Mouse (Mus musculus) liver, adult 2 months (tissue): ENCODE measurements around the gene Add3.

ENCODE experiments used
- CTCF ChIP-seq: fragments of 200-500 bp; IDR thresholded peaks from 2 replicates; pipeline ENCODE4 v1.5.1; 2011; ENCODE audit warnings: low read depth, low read length, control low read depth
- POLR2A ChIP-seq: fragments of 200-500 bp; IDR thresholded peaks from 2 replicates; pipeline ENCODE4 v1.6.1; 2011; ENCODE audit warnings: low read length, control low read depth; ENCODE audit not compliant: insufficient read depth; ENCODE audit errors: extremely low read depth

DNA sequence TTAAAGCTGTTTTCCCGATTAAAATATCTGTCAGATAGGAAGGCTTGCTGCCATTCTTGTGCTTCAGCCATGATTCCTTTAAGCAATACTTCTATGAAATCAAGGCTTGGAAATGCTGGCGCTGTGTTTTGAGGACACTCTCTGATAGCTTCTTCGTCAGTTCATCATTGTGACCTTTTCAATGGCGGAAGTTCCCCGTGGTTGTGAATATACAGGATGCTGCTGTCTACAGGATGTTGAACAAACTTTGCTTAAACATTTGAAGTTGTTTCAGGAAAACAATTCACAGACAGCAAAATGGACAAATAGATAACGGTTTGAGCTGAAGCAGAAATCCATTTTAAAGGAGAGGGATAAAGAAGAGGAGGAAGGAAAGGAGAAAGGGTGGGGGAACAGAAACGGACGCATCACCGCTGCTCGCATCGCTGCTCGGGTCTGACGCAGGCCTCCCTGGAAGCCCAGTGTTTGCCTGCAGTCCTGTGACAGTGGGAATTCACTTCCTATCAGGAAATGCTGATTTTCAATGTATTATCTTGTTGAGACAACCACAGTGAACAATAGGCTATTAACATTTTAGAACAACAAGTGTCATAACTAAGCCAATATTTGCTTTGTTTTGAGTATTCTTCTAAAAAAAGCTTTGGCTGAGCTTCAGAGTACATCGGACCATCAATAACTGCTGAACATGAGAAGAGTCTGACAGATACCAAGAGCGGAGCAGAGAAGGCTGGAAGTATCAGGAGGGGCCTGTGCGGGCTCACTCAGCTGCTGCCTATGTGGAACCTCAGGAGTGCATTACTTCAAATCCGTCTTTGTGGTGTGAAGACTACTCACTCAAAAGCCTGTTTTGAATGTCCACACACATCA is 58.7 kb downstream of the Add3 start:
- TF ChIP-seq CTCF (no peak), POLR2A (no peak)
